Mouse (Mus musculus): ENCODE measurements around the gene Tmem52b.
"Not testable (repeated sequence)": the region's sequence is repeated elsewhere in the genome, so short reads cannot be mapped to it uniquely, and the experiment has no call there.

The Tmem52b gene

DNA sequence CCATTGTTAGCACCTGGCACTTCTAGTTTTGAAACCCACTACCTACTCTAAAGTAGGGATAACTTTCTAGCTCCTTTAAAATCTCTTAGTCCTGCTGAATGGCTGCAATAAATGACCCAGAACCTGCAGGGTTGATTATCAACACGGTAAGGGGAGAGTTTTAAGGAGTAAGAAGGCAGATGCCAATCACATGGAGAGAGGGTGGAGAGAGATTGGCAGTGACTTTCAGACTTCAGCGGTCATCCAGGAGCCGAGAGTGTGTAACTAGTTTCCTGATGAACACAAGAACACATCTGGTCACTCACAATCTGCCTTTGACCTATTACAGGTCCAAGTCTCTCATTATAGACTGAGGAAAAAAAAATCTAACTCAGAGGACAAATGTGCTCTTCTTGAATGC, at the start of gene Tmem52b:
Tmem52b (plus strand) TSS at position 189 of the 400 bp plus-strand sequence.
- peak in 1 of 2 experiments; percentile 74 for DNase-seq

GRCm38 (mm10) chr6:129471386-129471785, 41.0 kb upstream of the Tmem52b start:
- DNase-seq: no peak

GRCm38 (mm10) chr6:129472627-129473026, 39.7 kb upstream of the Tmem52b start:
- DNase-seq: no peak

GRCm38 (mm10) chr6:129476404-129477126, 35.8 kb upstream of the Tmem52b start:
- DNase-seq: peak; percentile 12 to 60

DNA sequence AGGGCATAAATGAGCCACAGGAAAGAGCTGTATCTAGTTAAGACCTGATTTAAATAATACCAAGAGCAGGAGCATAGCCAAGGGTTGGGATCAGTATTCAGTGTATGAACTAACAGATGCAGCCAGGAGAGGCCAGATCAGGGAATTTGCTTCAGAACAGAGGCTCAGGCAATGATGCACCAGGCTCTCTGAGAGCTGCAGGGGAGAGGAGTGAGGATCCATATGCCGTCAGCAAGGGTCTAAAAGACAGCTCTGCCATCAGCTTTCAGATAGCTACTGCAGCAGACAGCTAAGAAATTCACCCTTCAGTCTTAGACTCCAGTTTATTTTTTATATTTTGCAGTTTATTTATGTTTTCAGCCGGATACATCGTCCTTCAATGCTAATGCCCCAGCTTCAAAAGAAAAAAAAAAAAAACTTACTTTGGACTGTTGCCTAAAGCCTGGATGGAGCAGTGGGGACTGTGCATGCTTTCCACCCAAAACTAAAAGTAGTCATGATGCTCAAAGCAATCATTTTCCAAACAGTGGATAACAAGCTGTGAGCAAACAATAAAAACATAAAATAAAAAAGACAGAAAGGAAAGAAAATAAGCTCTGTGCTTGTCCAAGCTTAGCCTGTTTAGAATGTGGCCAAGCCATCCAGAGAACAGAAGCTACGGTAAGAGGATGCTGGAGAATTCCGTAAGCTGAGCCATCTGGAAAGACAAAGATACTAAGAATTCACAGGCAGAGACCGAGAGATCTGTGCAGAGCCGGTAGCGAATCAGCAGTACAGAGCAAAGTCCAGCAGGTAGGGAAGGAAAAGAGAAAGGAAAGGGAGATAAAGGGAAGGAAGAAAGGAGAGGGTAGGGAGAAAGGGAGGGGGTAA, 32.0 kb upstream of the Tmem52b start:
- no peak for DNase-seq

DNA sequence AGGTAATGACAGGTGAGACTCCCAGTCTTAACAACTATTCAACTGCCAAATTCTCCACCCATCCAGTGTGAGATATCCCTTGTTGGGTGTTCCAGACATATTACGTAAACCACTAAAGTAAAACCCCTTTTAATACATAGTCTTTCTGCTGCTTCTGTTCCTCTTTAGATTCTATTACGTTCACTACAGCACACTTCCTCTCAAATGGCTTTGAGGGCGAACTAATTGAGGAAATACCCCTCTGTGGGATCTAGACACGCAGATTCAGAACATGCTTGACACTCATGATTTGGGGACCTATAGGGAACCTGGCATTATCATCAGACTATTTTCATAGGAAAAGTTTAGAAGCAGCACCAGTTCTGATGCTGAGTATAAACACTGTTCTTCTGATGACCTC, 17.4 kb upstream of the Tmem52b start:
- no peak for DNase-seq

DNA sequence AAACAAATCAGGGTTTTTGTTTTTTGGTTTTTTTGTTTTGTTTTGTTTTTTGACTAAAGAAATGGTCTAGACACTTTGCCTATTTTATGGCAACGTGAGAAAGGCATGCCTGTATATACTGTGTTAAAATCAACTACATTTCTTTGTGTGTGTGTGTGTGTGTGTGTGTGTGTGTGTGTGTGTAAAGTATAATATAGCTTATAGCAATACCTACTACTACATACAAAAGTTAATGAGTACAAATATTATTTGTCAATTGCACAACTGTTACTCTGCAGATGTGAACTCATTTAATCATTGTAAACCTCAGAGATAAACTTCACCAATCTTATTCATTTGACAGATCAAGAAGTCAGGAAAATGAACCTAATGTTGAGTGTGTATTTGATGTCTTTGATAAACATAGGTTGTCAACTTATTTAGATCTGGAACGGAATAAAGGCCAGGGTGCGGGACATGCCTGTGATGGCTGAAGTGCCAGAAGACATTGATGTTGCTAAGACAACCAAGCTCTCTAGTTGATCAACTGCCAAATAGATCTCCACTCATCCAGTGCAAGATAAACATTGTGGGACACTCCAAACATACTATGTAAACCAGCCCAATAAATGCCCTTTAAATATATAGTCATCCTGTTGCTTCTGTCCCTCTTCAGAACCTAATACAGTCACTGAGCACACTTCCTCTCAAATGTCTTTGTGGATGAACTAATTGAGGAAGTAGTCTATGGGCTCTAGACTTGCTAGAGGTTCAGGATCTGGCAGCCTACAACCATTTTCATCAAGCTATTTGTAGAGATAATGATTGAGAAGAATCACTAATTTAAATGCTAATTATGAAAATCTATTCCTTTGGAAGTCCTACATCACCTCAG, 14.8 kb upstream of the Tmem52b start:
- no peak for DNase-seq

DNA sequence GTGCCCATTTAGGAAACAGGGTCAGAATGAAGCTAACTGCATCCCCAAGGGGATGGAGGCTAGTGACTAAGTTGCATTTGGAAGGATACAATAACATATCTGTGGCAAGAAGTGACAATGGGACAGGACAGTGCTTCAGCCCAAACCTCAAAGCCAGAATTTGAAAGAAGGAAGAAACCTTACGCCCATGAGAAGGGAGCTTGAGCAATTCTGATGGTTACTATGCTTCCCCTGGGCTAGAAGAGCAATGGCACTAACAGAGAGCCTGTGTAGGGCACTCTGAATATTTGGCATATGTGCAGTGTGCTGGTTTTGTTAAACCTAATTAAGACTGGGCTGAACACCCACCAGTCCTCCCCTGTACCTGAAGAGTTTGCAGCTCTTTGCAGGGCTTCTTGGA, 12.8 kb upstream of the Tmem52b start:
- not testable (repeated sequence) for DNase-seq

DNA sequence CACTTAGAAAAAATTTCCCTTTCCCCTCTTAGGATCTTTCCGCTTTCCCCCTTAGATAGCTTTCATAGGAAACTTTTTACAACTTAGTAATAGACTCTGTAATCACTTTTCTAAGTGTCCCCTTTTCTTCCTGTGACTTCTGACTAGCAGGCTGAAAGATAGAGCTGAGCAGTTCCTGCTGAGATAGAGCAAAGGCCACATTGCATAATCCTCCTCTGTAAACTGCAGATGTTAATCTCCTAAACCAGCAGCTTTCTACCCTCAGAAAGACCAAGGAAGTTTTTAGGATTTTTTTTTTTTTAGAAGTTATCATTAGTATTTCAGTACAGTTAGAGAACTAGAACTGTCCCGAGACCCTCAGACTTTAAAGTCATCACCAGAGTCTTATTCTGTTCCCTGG, 8.9 kb upstream of the Tmem52b start:
- DNase-seq: no peak

GRCm38 (mm10) chr6:129507024-129507423, 5.3 kb upstream of the Tmem52b start, which contains the start of gene Olr1:
TSS of gene Olr1 (minus strand) at chr6:129507165.
- DNase-seq: no peak

- DNase-seq: peak; percentile 56 to 73
Measured at GRCm38 (mm10) chr6:129510120-129510911, 2.0 kb upstream of the Tmem52b start.

GRCm38 (mm10) chr6:129512868-129513267, 513 bp downstream of the Tmem52b start:
- DNase-seq: no peak

- no peak for DNase-seq
Measured at GRCm38 (mm10) chr6:129513409-129513808, 1.1 kb downstream of the Tmem52b start.

- DNase-seq: no peak
Measured at GRCm38 (mm10) chr6:129514376-129514775, 2.0 kb downstream of the Tmem52b start.

- no peak for DNase-seq
Measured at GRCm38 (mm10) chr6:129515068-129515467, 2.7 kb downstream of the Tmem52b start.

DNA sequence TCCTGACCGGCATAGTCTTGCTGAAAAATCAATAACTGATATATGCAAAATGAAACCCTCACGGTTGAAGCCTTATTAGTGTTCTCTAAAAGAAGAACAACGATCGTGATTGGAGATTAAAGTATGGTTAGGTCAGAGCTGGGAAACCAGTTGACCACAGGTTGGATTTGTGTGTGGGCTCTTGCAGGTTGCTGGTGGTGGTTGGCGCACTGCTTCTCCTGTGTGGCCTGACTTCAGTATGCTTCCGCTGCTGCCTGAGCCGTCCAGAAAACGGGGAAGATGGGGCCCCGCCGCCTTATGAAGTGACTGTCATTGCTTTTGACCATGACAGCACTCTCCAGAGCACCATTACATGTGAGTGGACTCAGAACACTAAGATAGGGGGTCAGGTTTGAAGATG, 4.0 kb downstream of the Tmem52b start:
- DNase-seq: no peak

DNA sequence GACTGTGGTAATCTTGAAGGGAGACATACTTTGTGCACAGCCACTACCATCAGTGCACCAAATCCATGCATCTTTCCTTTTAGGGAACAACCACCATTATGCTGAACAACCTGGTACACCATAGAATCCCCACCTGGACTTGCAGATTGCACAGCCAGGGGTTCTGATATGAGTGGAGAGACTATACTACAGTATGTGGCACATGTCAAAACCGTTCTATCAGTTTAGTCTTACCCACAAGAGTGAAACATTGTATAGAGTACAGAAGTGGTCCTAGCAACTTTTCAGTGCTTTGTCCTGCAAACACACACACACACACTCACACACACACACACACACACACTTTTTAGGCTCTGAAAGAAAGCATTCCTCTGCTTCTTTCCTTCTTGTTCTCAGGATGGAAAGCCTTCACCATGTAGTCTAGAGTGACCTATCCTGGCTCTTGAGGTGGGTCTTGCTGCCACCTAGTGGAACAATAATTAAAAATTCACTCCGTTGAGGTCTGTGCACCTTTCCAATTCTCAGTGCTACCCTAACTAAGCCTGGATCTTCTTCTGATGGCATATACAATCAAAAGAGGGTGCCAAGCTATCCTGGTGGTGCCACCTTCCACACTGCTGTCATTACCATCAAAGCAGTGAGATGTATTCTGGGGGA, 5.5 kb downstream of the Tmem52b start:
- peak; percentile 57 to 73 for DNase-seq

DNA sequence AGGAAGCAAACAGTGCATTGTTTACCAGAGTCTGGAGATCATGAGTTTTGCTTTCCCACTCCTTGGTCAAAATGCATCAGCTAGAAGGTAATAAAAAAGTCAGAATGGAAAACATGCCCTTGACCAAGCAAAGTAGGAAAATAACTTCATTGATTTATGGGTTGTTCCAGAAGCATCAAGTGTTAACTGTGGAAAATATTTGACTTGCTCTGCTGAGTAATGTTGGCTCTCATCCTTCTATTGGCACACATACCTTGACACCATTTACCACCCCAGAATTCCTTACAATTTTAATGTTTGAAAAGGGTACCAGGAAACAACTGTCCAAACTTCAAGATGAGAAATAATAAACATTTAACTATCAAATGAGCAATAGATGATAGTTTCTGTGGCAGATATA, 13.7 kb downstream of the Tmem52b start:
- no peak for DNase-seq

DNA sequence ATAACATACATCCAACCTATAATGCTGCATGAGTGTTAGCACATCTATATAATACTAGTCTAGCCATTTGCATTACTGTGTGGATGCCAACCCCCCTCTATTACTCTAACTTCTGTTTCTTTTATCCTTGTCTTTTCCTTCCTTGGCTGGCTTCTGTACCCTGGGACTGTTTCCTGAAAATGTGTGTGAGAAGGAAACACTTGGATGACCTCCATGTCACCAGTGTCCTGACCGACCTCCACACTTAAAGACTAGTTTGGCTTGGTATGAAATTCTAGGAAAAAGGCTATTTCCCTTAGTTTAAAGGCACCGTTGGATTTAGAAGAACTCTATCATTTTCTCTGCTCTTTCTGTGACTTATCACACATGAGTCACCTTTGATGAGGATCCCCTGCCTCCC, 15.1 kb downstream of the Tmem52b start:
- no peak for DNase-seq

- no peak for DNase-seq
Measured at GRCm38 (mm10) chr6:129529605-129530004, 17.2 kb downstream of the Tmem52b start.

DNA sequence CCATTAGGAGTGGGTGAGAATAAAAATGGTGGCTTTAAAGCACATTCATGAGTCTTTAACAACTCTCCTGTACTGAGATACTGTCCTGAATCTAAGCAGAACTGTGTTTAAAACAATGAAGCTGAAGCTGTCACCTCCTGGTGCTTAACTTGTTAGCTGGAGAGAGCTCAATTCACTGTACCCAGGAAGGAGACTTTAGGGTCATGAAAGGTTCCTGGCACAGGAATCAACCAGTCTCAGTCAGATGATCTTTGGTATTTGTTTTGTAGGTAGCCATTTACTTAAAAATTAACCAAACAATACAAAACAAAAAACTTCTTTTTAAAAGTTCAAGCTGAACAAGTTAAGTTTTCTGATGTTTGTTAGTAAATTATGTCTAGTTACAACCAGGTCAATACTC, 17.9 kb downstream of the Tmem52b start:
- peak in 1 of 2 experiments; percentile 85 for DNase-seq

DNA sequence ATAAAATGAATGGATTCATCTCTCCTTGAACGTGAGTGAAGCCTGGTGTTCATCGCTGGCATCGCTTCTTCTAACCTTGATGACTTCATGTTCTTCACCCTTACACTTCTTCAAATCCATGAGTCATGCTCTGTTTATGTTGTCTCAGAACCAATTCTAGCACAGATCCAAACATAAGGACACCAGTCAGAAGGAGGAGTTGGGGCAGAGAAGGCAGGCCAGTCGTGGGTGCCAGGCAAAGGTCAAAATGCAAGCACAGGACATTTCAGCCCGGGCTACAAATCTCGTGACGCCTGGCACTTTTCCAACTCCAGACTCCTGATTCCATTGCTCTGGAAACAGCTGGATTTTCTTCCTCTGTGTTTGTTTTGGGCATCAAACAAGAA, 20.2 kb downstream of the Tmem52b start:
- peak; percentile 97 to 98 for DNase-seq
